Comparison of ENCODE assay signal across 13 mouse cellular contexts in genomic region chr2:172936844-172937243, GRCm38 (mm10). TPM values are rescaled to one million over a fixed set of nuclear protein-coding genes. Genes with fewer than 3 reads are reported as not detected.
A peak's percentile ranks its signal among the peaks of the same experiment; 100 is the strongest.
DNase-seq lines count a peak whose midpoint lies in the region; ATAC-seq and TF ChIP-seq lines count a peak whose summit lies in the region.
"Had no signal": no experiment of that assay in that cellular context is flagged by ENCODE, and none has a peak within 500 bp of the region (broad histone marks: within the 10 kb centered on the region; RNA-seq: fewer than 3 reads in every experiment).

No protein-coding gene starts in this region.

- no peaks in the 10 kb centered on the region for H3K9me3 ChIP-seq in forebrain, embryonic 12.5 days
- no peaks in the 10 kb centered on the region for H3K9me3 ChIP-seq in forebrain, embryonic 16.5 days (ENCODE audit: control insufficient read depth, low read length)
- H3K9me3 ChIP-seq in kidney, postnatal 0 days (replicated peaks; ENCODE audit: low read length), result no peaks in the 10 kb centered on the region
- H3K9me3 ChIP-seq in limb, embryonic 15.5 days, result no peaks in the 10 kb centered on the region
- no peaks in the 10 kb centered on the region for H3K9me3 ChIP-seq in stomach, postnatal 0 days (ENCODE audit: control insufficient read depth, low read length)

- H3K4me2 ChIP-seq in forebrain, embryonic 12.5 days, result 0 out of 2 replicates have a peak overlapping the region, but pooled peaks have one; percentile 19
- H3K4me2 ChIP-seq in forebrain, embryonic 16.5 days (ENCODE audit: low read length), result no peak overlapping the region
- peak overlapping the region; percentile 95 for H3K4me2 ChIP-seq in kidney, postnatal 0 days (ENCODE audit: low read length)
- H3K4me2 ChIP-seq in limb, embryonic 15.5 days, result peak overlapping the region; percentile 99
- H3K4me2 ChIP-seq in stomach, postnatal 0 days (replicated peaks; ENCODE audit: low read depth), result no peak overlapping the region

- 0 out of 2 replicates have a peak overlapping the region, but pooled peaks have one; percentile 81 for H3K27ac ChIP-seq in forebrain, embryonic 12.5 days
- no peak overlapping the region for H3K27ac ChIP-seq in forebrain, embryonic 16.5 days (ENCODE audit: low read length)
- peak overlapping the region; percentile 68; the same call in 1 of the 2 replicates for H3K27ac ChIP-seq in kidney, postnatal 0 days
- H3K27ac ChIP-seq in limb, embryonic 15.5 days, result peak overlapping the region; percentile 67
- peak overlapping the region; percentile 36 for H3K27ac ChIP-seq in stomach, postnatal 0 days (replicated peaks)
- H3K27ac ChIP-seq in layer of hippocampus, adult 2 months, result no peak overlapping the region

- H3K27me3 ChIP-seq in forebrain, embryonic 12.5 days, result peaks cover 88% of the 10 kb centered on the region
- peaks cover 58% of the 10 kb centered on the region for H3K27me3 ChIP-seq in forebrain, embryonic 16.5 days (replicated peaks; ENCODE audit: control insufficient read depth, insufficient read depth, low read length)
- 0 out of 2 replicates have a peak, but pooled peaks cover 5% of the 10 kb centered on the region for H3K27me3 ChIP-seq in kidney, postnatal 0 days (ENCODE audit: insufficient read depth, low read length)
- peaks cover 16% of the 10 kb centered on the region for H3K27me3 ChIP-seq in limb, embryonic 15.5 days
- no peaks in the 10 kb centered on the region for H3K27me3 ChIP-seq in stomach, postnatal 0 days (ENCODE audit: control insufficient read depth, insufficient read depth, low read length)

- no peak overlapping the region for H3K4me3 ChIP-seq in forebrain, embryonic 12.5 days (replicated peaks)
- H3K4me3 ChIP-seq in forebrain, embryonic 16.5 days (replicated peaks; ENCODE audit: low read length), result no peak overlapping the region
- 0 out of 2 replicates have a peak overlapping the region, but pooled peaks have one; percentile 67 for H3K4me3 ChIP-seq in kidney, postnatal 0 days (replicated peaks; ENCODE audit: low read depth, low read length)
- peak overlapping the region; percentile 66 for H3K4me3 ChIP-seq in limb, embryonic 15.5 days
- no peak overlapping the region for H3K4me3 ChIP-seq in stomach, postnatal 0 days (ENCODE audit: low read depth, low read length)
- H3K4me3 ChIP-seq in layer of hippocampus, adult 2 months, result no peak overlapping the region

- no peaks in the 10 kb centered on the region for H3K36me3 ChIP-seq in forebrain, embryonic 12.5 days (replicated peaks)
- no peaks in the 10 kb centered on the region for H3K36me3 ChIP-seq in forebrain, embryonic 16.5 days (ENCODE audit: control insufficient read depth, insufficient read depth)
- no peaks in the 10 kb centered on the region for H3K36me3 ChIP-seq in kidney, postnatal 0 days (ENCODE audit: insufficient read depth, low read length)
- H3K36me3 ChIP-seq in limb, embryonic 15.5 days, result no peaks in the 10 kb centered on the region
- H3K36me3 ChIP-seq in stomach, postnatal 0 days (ENCODE audit: control insufficient read depth, insufficient read depth, low read length), result no peaks in the 10 kb centered on the region

- 20% methylated on average over 5 of the region's 5 CpGs for WGBS in forebrain, embryonic 12.5 days
- 36% methylated on average over 5 of the region's 5 CpGs for WGBS in forebrain, embryonic 16.5 days
- 65% methylated on average over 5 of the region's 5 CpGs for WGBS in kidney, postnatal 0 days
- 40% methylated on average over 5 of the region's 5 CpGs for WGBS in limb, embryonic 15.5 days
- WGBS in stomach, postnatal 0 days, result 71% methylated on average over 5 of the region's 5 CpGs

- H3K4me1 ChIP-seq in forebrain, embryonic 12.5 days, result peaks cover 81% of the 10 kb centered on the region
- H3K4me1 ChIP-seq in forebrain, embryonic 16.5 days (replicated peaks; ENCODE audit: control insufficient read depth, insufficient read depth, low read length), result peaks cover 42% of the 10 kb centered on the region
- H3K4me1 ChIP-seq in kidney, postnatal 0 days (replicated peaks; ENCODE audit: insufficient read depth, low read length), result peaks cover 43% of the 10 kb centered on the region
- peaks cover 81% of the 10 kb centered on the region for H3K4me1 ChIP-seq in limb, embryonic 15.5 days
- peaks cover 10% of the 10 kb centered on the region for H3K4me1 ChIP-seq in stomach, postnatal 0 days (replicated peaks; ENCODE audit: control insufficient read depth, insufficient read depth)

- no peak for DNase-seq in kidney, postnatal 0 days (ENCODE audit: low spot score)
- no peak for DNase-seq in kidney, postnatal 10 days
- no peak for DNase-seq in stomach, postnatal 0 days (ENCODE audit: low spot score)
- no peak for DNase-seq in adrenal gland, adult 8-10 months
- no peak for DNase-seq in layer of hippocampus, adult 2 months (ENCODE audit: low spot score in 2 of 2)
- DNase-seq: adrenal gland, postnatal 25 days; cerebellum, adult 18-20 months; gastrocnemius, postnatal 25 days; kidney, postnatal 36 days had no signal

- TF ChIP-seq EP300 in stomach, postnatal 0 days (optimal IDR thresholded peaks at IDR 0.05), result no peak

- no peak overlapping the region for H3K9ac ChIP-seq in forebrain, embryonic 12.5 days
- no peak overlapping the region for H3K9ac ChIP-seq in forebrain, embryonic 16.5 days (replicated peaks; ENCODE audit: low read depth, low read length)
- H3K9ac ChIP-seq in kidney, postnatal 0 days (ENCODE audit: low read depth, low read length), result no peak overlapping the region
- no peak overlapping the region for H3K9ac ChIP-seq in limb, embryonic 15.5 days
- no peak overlapping the region for H3K9ac ChIP-seq in stomach, postnatal 0 days (ENCODE audit: low read length)

- ATAC-seq in forebrain, embryonic 12.5 days (ENCODE audit: low FRiP score), result no peak
- no peak for ATAC-seq in forebrain, embryonic 16.5 days
- no peak for ATAC-seq in kidney, postnatal 0 days (replicated peaks; ENCODE audit: low FRiP score, low read depth)
- ATAC-seq in limb, embryonic 15.5 days (ENCODE audit: insufficient number of reproducible peaks, low FRiP score, low TSS enrichment, low read depth), result no peak
- no peak for ATAC-seq in stomach, postnatal 0 days (ENCODE audit: low FRiP score, low TSS enrichment)

- no peak for TF ChIP-seq CTCF in kidney, postnatal 0 days (IDR thresholded peaks at IDR 0.05; ENCODE audit: low read depth)
- no peak for TF ChIP-seq CTCF in stomach, postnatal 0 days (IDR thresholded peaks at IDR 0.05; ENCODE audit: low read depth)
- TF ChIP-seq CTCF in layer of hippocampus, adult 2 months (conservative IDR thresholded peaks at IDR 0.05), result no peak

RNA-seq across cellular contexts. Expression of gene Bmp7, which starts 3.3 kb away (rescaled TPM):
- polyA plus RNA-seq in forebrain, embryonic 12.5 days (2016; fragmentation: Nextera tagmentation; extraction: Ambion mirVana), result 9.5 and 13.2 TPM in 2 replicates
- 7.4 and 9.7 TPM in 2 replicates for polyA plus RNA-seq in forebrain, embryonic 16.5 days (2015; fragmentation: Nextera tagmentation; extraction: Ambion mirVana)
- 33.7 and 35.8 TPM in 2 replicates for polyA plus RNA-seq in kidney, postnatal 0 days (2015; fragmentation: Nextera tagmentation; extraction: Ambion mirVana)
- polyA plus RNA-seq in limb, embryonic 15.5 days (2015; fragmentation: Nextera tagmentation; extraction: Ambion mirVana), result 25.5 and 27.5 TPM in 2 replicates
- 8.2 and 8.9 TPM in 2 replicates for polyA plus RNA-seq in stomach, postnatal 0 days (2015; fragmentation: Nextera tagmentation; extraction: Ambion mirVana)
- total RNA-seq in adrenal gland, adult 8-10 months (2022), result 100 to 1,000 TPM in 2 of 4 experiments, 10 to 100 TPM in 2; 39.9 to 107 (median 72.1) TPM
- 1 to 10 TPM; 4.2 to 5.7 TPM for total RNA-seq in layer of hippocampus, adult 2 months (2021)

RNA-seq across cellular contexts. Expression of gene Spo11, which starts 40.7 kb away (rescaled TPM):
- 0.27 and 1.0 TPM in 2 replicates for polyA plus RNA-seq in forebrain, embryonic 12.5 days (2016; fragmentation: Nextera tagmentation; extraction: Ambion mirVana)
- 0.68 and 0.75 TPM in 2 replicates for polyA plus RNA-seq in forebrain, embryonic 16.5 days (2015; fragmentation: Nextera tagmentation; extraction: Ambion mirVana)
- polyA plus RNA-seq in kidney, postnatal 0 days (2015; fragmentation: Nextera tagmentation; extraction: Ambion mirVana), result 0.10 and 0.11 TPM in 2 replicates
- polyA plus RNA-seq in limb, embryonic 15.5 days (2015; fragmentation: Nextera tagmentation; extraction: Ambion mirVana), result 3.4 and 3.8 TPM in 2 replicates
- 0.02 TPM in 2 replicates for polyA plus RNA-seq in stomach, postnatal 0 days (2015; fragmentation: Nextera tagmentation; extraction: Ambion mirVana)
- total RNA-seq in adrenal gland, adult 8-10 months (2022), result not detected
- total RNA-seq in layer of hippocampus, adult 2 months (2021), result under 1 TPM in 1 of 2 experiments, not detected in 1; 0.29 TPM
- total RNA-seq: adrenal gland, postnatal 25 days; gastrocnemius, postnatal 25 days had no signal
- polyA plus RNA-seq: liver, adult 2 months had no signal

Comparison
In these comparisons a context has a peak if more than half of its experiments do, and no peak if none do; other contexts are left out.
1. H3K27ac ChIP-seq: peak in forebrain, embryonic 12.5 days (single experiment), kidney, postnatal 0 days (single experiment), limb, embryonic 15.5 days (single experiment) and stomach, postnatal 0 days (single experiment); none in forebrain, embryonic 16.5 days (single experiment) and layer of hippocampus, adult 2 months (single experiment).
2. H3K4me2 ChIP-seq: peak in forebrain, embryonic 12.5 days (single experiment), kidney, postnatal 0 days (single experiment) and limb, embryonic 15.5 days (single experiment); none in forebrain, embryonic 16.5 days (single experiment) and stomach, postnatal 0 days (single experiment).
3. H3K4me3 ChIP-seq: peak in kidney, postnatal 0 days (single experiment) and limb, embryonic 15.5 days (single experiment); none in forebrain, embryonic 12.5 days (single experiment), forebrain, embryonic 16.5 days (single experiment), stomach, postnatal 0 days (single experiment) and layer of hippocampus, adult 2 months (single experiment).